Mouse (Mus musculus) thymus, postnatal 4 days (tissue): ENCODE results near the gene 4933409G03Rik.
"Not testable (repeated sequence)": the region's sequence is repeated elsewhere in the genome, so short reads cannot be mapped to it uniquely, and the experiment has no call there.

Experiments
- DNase-seq: peaks from one replicate; pipeline ENCODE4 v3.0.0; 2021

Gene 4933409G03Rik

DNA sequence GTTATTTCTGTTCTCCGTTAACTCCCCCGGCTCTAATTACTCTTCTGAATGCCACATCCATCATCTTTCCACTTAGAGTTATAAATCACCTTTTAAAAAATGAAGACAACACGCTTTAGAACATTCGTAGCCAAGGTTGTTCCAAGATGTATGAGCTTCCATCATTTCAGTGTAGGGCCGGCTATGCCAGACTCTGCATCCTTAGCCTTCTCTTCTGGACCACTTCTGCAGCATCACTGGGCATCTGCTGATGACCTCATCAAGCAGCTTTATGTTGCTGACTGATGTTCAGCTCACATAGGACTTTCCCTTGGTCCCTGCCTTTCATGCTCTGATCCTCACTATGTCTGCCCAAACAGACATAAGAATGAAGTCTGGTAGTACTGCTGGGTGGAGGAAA lies at the start of gene 4933409G03Rik:
Gene 4933409G03Rik (plus strand): TSS at position 301 of the 400 bp plus-strand sequence.
- no peak for DNase-seq

GRCm38 (mm10) chr2:68544190-68544589 lies 38.0 kb upstream of the 4933409G03Rik start:
- DNase-seq, result no peak

GRCm38 (mm10) chr2:68560821-68561220 lies 21.4 kb upstream of the 4933409G03Rik start:
- no peak for DNase-seq

DNA sequence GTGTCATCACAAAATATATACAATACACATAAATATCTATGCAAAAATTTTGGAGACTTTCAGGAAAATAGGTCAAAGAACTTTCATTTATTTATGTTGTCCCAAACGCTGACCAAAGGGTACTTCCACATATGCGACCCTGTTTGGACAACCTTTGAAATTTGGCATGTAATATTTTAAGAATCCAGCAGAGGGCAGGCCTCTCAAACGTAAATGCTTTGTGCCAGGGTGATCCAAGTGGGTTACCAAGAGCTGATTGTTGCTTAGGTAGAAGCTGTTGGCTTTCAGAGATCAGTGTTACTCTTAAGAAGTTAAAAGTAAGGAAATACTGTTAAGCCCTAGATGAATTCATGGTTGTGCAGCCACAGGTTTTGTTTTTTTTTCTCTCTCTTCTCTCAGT lies 18.9 kb upstream of the 4933409G03Rik start:
- DNase-seq, result peak; percentile 16

- no peak for DNase-seq
These were observed 13.9 kb upstream of the 4933409G03Rik start for GRCm38 (mm10) chr2:68568361-68568760.

- DNase-seq, result peak; percentile 84
These were observed 9.9 kb upstream of the 4933409G03Rik start for GRCm38 (mm10) chr2:68572340-68572739.

DNA sequence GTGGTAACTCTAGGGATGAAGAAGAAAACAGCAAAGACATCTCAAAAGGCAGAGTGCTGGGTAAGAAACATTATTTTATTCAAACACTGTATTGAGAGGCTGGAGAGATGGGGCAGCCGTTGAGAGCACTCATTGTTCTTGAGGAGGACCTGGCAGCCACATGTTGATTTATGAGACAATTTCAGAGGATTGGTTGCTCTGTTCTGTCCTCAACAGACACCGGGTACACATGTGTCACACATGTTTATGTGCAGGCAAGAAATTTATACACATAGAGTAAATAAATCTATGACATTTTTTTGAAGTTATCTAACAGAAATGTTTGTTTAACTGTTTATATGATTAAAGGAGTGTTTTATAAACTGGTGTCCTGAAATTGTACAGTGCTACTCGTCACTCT lies 10.6 kb downstream of the 4933409G03Rik start:
- no peak for DNase-seq

- DNase-seq, result not testable (repeated sequence)
These were observed 74.0 kb downstream of the 4933409G03Rik start, which contains the start of gene 4932414N04Rik for GRCm38 (mm10) chr2:68656186-68656585. Gene 4932414N04Rik, plus strand, starts transcription at chr2:68656486.
